Mouse (Mus musculus) liver, adult 2 months (tissue): ENCODE measurements around the gene Otop2.

Experiments used
- CTCF ChIP-seq: fragments of 200-500 bp; IDR thresholded peaks from 2 replicates; pipeline ENCODE4 v1.5.1; 2011; ENCODE audit warnings: low read depth, low read length, control low read depth
- POLR2A ChIP-seq: fragments of 200-500 bp; IDR thresholded peaks from 2 replicates; pipeline ENCODE4 v1.6.1; 2011; ENCODE audit warnings: low read length, control low read depth; ENCODE audit not compliant: insufficient read depth; ENCODE audit errors: extremely low read depth

DNA sequence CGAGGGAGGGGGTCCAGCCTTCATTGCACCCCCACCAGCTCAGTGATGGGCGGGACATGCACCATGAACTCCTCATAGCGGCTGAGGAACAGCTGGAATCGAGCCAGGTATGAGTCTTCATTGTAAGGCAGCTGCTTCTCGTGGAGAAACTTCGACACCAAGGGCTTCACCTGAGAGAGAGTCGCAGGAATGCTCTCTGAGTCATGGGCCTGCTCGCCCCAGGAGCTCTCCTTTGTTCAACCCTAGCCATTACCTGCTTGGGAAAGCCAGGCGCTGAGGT lies 23.5 kb upstream of the Otop2 start:
- TF ChIP-seq CTCF (no peak), POLR2A (no peak)
